Mouse (Mus musculus): ENCODE measurements around the gene Wfdc3. TPM values are rescaled to one million over a fixed set of nuclear protein-coding genes. Genes with fewer than 3 reads are reported as not detected.

Gene Wfdc3
- polyA plus RNA-seq, 1 experiment: 1.0 TPM

GRCm38 (mm10) chr2:164783926-164784581 lies 38.3 kb upstream of the Wfdc3 start:
- peaks cover 7% of the 10 kb centered on the region; the same call in 1 of the 2 replicates for H3K4me1 ChIP-seq (ENCODE audit: control insufficient read depth, insufficient read depth, low read length)

GRCm38 (mm10) chr2:164781876-164782275 lies 36.1 kb upstream of the Wfdc3 start:
- Histone ChIP-seq H3K4me3 (ENCODE audit: insufficient read depth, low read depth, low read length) (no peak overlapping the region), H3K4me1 (ENCODE audit: control insufficient read depth, insufficient read depth, low read length) (peaks cover 7% of the 10 kb centered on the region; the same call in 1 of the 2 replicates), H3K27ac (ENCODE audit: insufficient read depth, low read depth, low read length) (no peak overlapping the region), H3K36me3 (ENCODE audit: control insufficient read depth, insufficient read depth, low read length) (no peaks in the 10 kb centered on the region), H3K27me3 (replicated peaks; ENCODE audit: control insufficient read depth, insufficient read depth, low read length) (no peaks in the 10 kb centered on the region)
- 74% methylated on average over 4 of the region's 4 CpGs for WGBS
- TF ChIP-seq CTCF (conservative IDR thresholded peaks at IDR 0.05; ENCODE audit: insufficient read depth, insufficient read length, low read depth, low read length) (no peak), POLR2A (IDR thresholded peaks at IDR 0.05; ENCODE audit: low read depth, low read length) (no peak)
- no peak for DNase-seq

More at GRCm38 (mm10) chr2:164783926-164784581, 38.3 kb upstream of the Wfdc3 start:
- DNase-seq: no peak
- Histone ChIP-seq H3K4me3 (ENCODE audit: insufficient read depth, low read depth, low read length) (no peak overlapping the region), H3K27ac (ENCODE audit: insufficient read depth, low read depth, low read length) (no peak overlapping the region), H3K27me3 (replicated peaks; ENCODE audit: control insufficient read depth, insufficient read depth, low read length) (no peaks in the 10 kb centered on the region), H3K36me3 (ENCODE audit: control insufficient read depth, insufficient read depth, low read length) (no peaks in the 10 kb centered on the region)
- no peak for TF ChIP-seq POLR2A (IDR thresholded peaks at IDR 0.05; ENCODE audit: low read depth, low read length)
- no peak; the same call in 1 of the 2 replicates for TF ChIP-seq CTCF (conservative IDR thresholded peaks at IDR 0.05; ENCODE audit: insufficient read depth, insufficient read length, low read depth, low read length)
- WGBS: 63% methylated on average over 7 of the region's 7 CpGs

- 72% methylated on average over 8 of the region's 8 CpGs for WGBS
- H3K4me1 ChIP-seq (ENCODE audit: control insufficient read depth, insufficient read depth, low read length): peaks cover 3% of the 10 kb centered on the region; the same call in 1 of the 2 replicates
- TF ChIP-seq CTCF (conservative IDR thresholded peaks at IDR 0.05; ENCODE audit: insufficient read depth, insufficient read length, low read depth, low read length) (no peak), POLR2A (IDR thresholded peaks at IDR 0.05; ENCODE audit: low read depth, low read length) (no peak)
- H3K27me3 ChIP-seq (replicated peaks; ENCODE audit: control insufficient read depth, insufficient read depth, low read length): no peaks in the 10 kb centered on the region
- no peak for DNase-seq
- no peak within 1 kb of the TSS for H3K4me3 ChIP-seq (ENCODE audit: insufficient read depth, low read depth, low read length)
- no peak within 1 kb of the TSS for H3K27ac ChIP-seq (ENCODE audit: insufficient read depth, low read depth, low read length)
- no peaks in the 10 kb centered on the region for H3K36me3 ChIP-seq (ENCODE audit: control insufficient read depth, insufficient read depth, low read length)
Measured at GRCm38 (mm10) chr2:164779481-164780086, 33.9 kb upstream of the Wfdc3 start, which contains the start of gene Tnnc2. TSS of gene Tnnc2 (minus strand) at chr2:164779967.

- no peaks in the 10 kb centered on the region for H3K27me3 ChIP-seq (replicated peaks; ENCODE audit: control insufficient read depth, insufficient read depth, low read length)
- no peak overlapping the region for H3K27ac ChIP-seq (ENCODE audit: insufficient read depth, low read depth, low read length)
- WGBS: 68% methylated on average over 7 of the region's 7 CpGs
- no peaks in the 10 kb centered on the region for H3K36me3 ChIP-seq (ENCODE audit: control insufficient read depth, insufficient read depth, low read length)
- no peak for DNase-seq
- no peak overlapping the region for H3K4me3 ChIP-seq (ENCODE audit: insufficient read depth, low read depth, low read length)
- H3K4me1 ChIP-seq (ENCODE audit: control insufficient read depth, insufficient read depth, low read length): peaks cover 2% of the 10 kb centered on the region; the same call in 1 of the 2 replicates
- no peak for TF ChIP-seq CTCF (conservative IDR thresholded peaks at IDR 0.05; ENCODE audit: insufficient read depth, insufficient read length, low read depth, low read length)
- no peak for TF ChIP-seq POLR2A (IDR thresholded peaks at IDR 0.05; ENCODE audit: low read depth, low read length)
Measured at GRCm38 (mm10) chr2:164778809-164779208, 33.1 kb upstream of the Wfdc3 start.

- DNase-seq: no peak
- 94% methylated on average over 11 of the region's 11 CpGs for WGBS
- H3K36me3 ChIP-seq (ENCODE audit: control insufficient read depth, insufficient read depth, low read length): no peaks in the 10 kb centered on the region
- no peaks in the 10 kb centered on the region for H3K27me3 ChIP-seq (replicated peaks; ENCODE audit: control insufficient read depth, insufficient read depth, low read length)
- no peaks in the 10 kb centered on the region for H3K4me1 ChIP-seq (ENCODE audit: control insufficient read depth, insufficient read depth, low read length)
- no peak overlapping the region for H3K27ac ChIP-seq (ENCODE audit: insufficient read depth, low read depth, low read length)
- TF ChIP-seq CTCF (conservative IDR thresholded peaks at IDR 0.05; ENCODE audit: insufficient read depth, insufficient read length, low read depth, low read length) (no peak), POLR2A (IDR thresholded peaks at IDR 0.05; ENCODE audit: low read depth, low read length) (no peak)
- no peak overlapping the region for H3K4me3 ChIP-seq (ENCODE audit: insufficient read depth, low read depth, low read length)
Measured at GRCm38 (mm10) chr2:164778015-164778287, 32.2 kb upstream of the Wfdc3 start.

- Histone ChIP-seq H3K27ac (ENCODE audit: insufficient read depth, low read depth, low read length) (no peak overlapping the region), H3K27me3 (replicated peaks; ENCODE audit: control insufficient read depth, insufficient read depth, low read length) (no peaks in the 10 kb centered on the region), H3K36me3 (ENCODE audit: control insufficient read depth, insufficient read depth, low read length) (no peaks in the 10 kb centered on the region), H3K4me3 (ENCODE audit: insufficient read depth, low read depth, low read length) (no peak overlapping the region), H3K4me1 (ENCODE audit: control insufficient read depth, insufficient read depth, low read length) (no peaks in the 10 kb centered on the region)
- TF ChIP-seq POLR2A (IDR thresholded peaks at IDR 0.05; ENCODE audit: low read depth, low read length) (no peak), CTCF (conservative IDR thresholded peaks at IDR 0.05; ENCODE audit: insufficient read depth, insufficient read length, low read depth, low read length) (no peak)
- DNase-seq: no peak
- 82% methylated on average over 30 of the region's 30 CpGs for WGBS
Measured at GRCm38 (mm10) chr2:164777246-164778014, 31.7 kb upstream of the Wfdc3 start.

GRCm38 (mm10) chr2:164776801-164777200 lies 31.1 kb upstream of the Wfdc3 start:
- DNase-seq: no peak
- Histone ChIP-seq H3K27ac (ENCODE audit: insufficient read depth, low read depth, low read length) (no peak overlapping the region), H3K36me3 (ENCODE audit: control insufficient read depth, insufficient read depth, low read length) (no peaks in the 10 kb centered on the region), H3K4me1 (ENCODE audit: control insufficient read depth, insufficient read depth, low read length) (no peaks in the 10 kb centered on the region), H3K4me3 (ENCODE audit: insufficient read depth, low read depth, low read length) (no peak overlapping the region), H3K27me3 (replicated peaks; ENCODE audit: control insufficient read depth, insufficient read depth, low read length) (no peaks in the 10 kb centered on the region)
- TF ChIP-seq CTCF (conservative IDR thresholded peaks at IDR 0.05; ENCODE audit: insufficient read depth, insufficient read length, low read depth, low read length): no peak
- no peak for TF ChIP-seq POLR2A (IDR thresholded peaks at IDR 0.05; ENCODE audit: low read depth, low read length)
- WGBS: 63% methylated on average over 17 of the region's 17 CpGs
